Mouse (Mus musculus): Measurements from ENCODE around the gene Gm3676. TPM values are rescaled to one million over a fixed set of nuclear protein-coding genes. Genes with fewer than 3 reads are reported as not detected.
"Not testable (repeated sequence)": the region's sequence is repeated elsewhere in the genome, so short reads cannot be mapped to it uniquely, and the experiment has no call there.

The Gm3676 gene
- polyA plus RNA-seq (2015; fragmentation: Nextera tagmentation; extraction: Ambion mirVana), result not detected in 2 replicates

- WGBS, result no CpG with 5 or more reads among the region's 1 CpGs
- not testable (repeated sequence) for H3K4me3 ChIP-seq (ENCODE audit: low read depth, low read length); H3K36me3 ChIP-seq (ENCODE audit: control insufficient read depth, insufficient read depth); H3K27ac ChIP-seq (ENCODE audit: low read depth, low read length); H3K4me2 ChIP-seq (replicated peaks; ENCODE audit: low read depth); H3K4me1 ChIP-seq (replicated peaks; ENCODE audit: control insufficient read depth, insufficient read depth, low read length); H3K9ac ChIP-seq (ENCODE audit: low read depth, low read length); H3K9me3 ChIP-seq (ENCODE audit: control insufficient read depth); ATAC-seq; H3K27me3 ChIP-seq (replicated peaks; ENCODE audit: control insufficient read depth, insufficient read depth, low read length)
Observed at GRCm38 (mm10) chr14:41646387-41646786, at the start of gene Gm3676. Gm3676 (minus strand) TSS chr14:41646487.

GRCm38 (mm10) chr14:41648176-41648575 lies 1.9 kb upstream of the Gm3676 start:
- H3K36me3 ChIP-seq (ENCODE audit: control insufficient read depth, insufficient read depth); H3K4me2 ChIP-seq (replicated peaks; ENCODE audit: low read depth); H3K27me3 ChIP-seq (replicated peaks; ENCODE audit: control insufficient read depth, insufficient read depth, low read length); H3K9ac ChIP-seq (ENCODE audit: low read depth, low read length); H3K27ac ChIP-seq (ENCODE audit: low read depth, low read length); H3K4me1 ChIP-seq (replicated peaks; ENCODE audit: control insufficient read depth, insufficient read depth, low read length); H3K9me3 ChIP-seq (ENCODE audit: control insufficient read depth); H3K4me3 ChIP-seq (ENCODE audit: low read depth, low read length); ATAC-seq: not testable (repeated sequence)
- WGBS, result 83% methylated on average over 2 of the region's 2 CpGs

GRCm38 (mm10) chr14:41630144-41630543 lies 16.1 kb downstream of the Gm3676 start:
- WGBS, result 90% methylated on average over 9 of the region's 11 CpGs
- not testable (repeated sequence) for ATAC-seq

GRCm38 (mm10) chr14:41624512-41624911 lies 21.8 kb downstream of the Gm3676 start, which contains the start of gene Gm3072:
Gm3072 (minus strand) TSS chr14:41624612.
- H3K4me1 ChIP-seq (replicated peaks; ENCODE audit: control insufficient read depth, insufficient read depth, low read length); H3K9me3 ChIP-seq (ENCODE audit: control insufficient read depth); H3K4me3 ChIP-seq (ENCODE audit: low read depth, low read length); H3K9ac ChIP-seq (ENCODE audit: low read depth, low read length); ATAC-seq; H3K27ac ChIP-seq (ENCODE audit: low read depth, low read length); H3K27me3 ChIP-seq (replicated peaks; ENCODE audit: control insufficient read depth, insufficient read depth, low read length); H3K4me2 ChIP-seq (replicated peaks; ENCODE audit: low read depth); H3K36me3 ChIP-seq (ENCODE audit: control insufficient read depth, insufficient read depth): not testable (repeated sequence)
- WGBS, result 76% methylated on average over 1 of the region's 2 CpGs

More at GRCm38 (mm10) chr14:41630144-41630543, 16.1 kb downstream of the Gm3676 start:
- not testable (repeated sequence) for H3K36me3 ChIP-seq (ENCODE audit: control insufficient read depth, insufficient read depth); H3K4me3 ChIP-seq (ENCODE audit: low read depth, low read length); H3K27ac ChIP-seq (ENCODE audit: low read depth, low read length); H3K9ac ChIP-seq (ENCODE audit: low read depth, low read length); H3K4me2 ChIP-seq (replicated peaks; ENCODE audit: low read depth); H3K27me3 ChIP-seq (replicated peaks; ENCODE audit: control insufficient read depth, insufficient read depth, low read length); H3K4me1 ChIP-seq (replicated peaks; ENCODE audit: control insufficient read depth, insufficient read depth, low read length); H3K9me3 ChIP-seq (ENCODE audit: control insufficient read depth)

GRCm38 (mm10) chr14:41622535-41622934 lies 23.8 kb downstream of the Gm3676 start:
- H3K27ac ChIP-seq (ENCODE audit: low read depth, low read length); H3K36me3 ChIP-seq (ENCODE audit: control insufficient read depth, insufficient read depth); H3K27me3 ChIP-seq (replicated peaks; ENCODE audit: control insufficient read depth, insufficient read depth, low read length); H3K9me3 ChIP-seq (ENCODE audit: control insufficient read depth); ATAC-seq; H3K4me3 ChIP-seq (ENCODE audit: low read depth, low read length); H3K4me2 ChIP-seq (replicated peaks; ENCODE audit: low read depth); H3K9ac ChIP-seq (ENCODE audit: low read depth, low read length); H3K4me1 ChIP-seq (replicated peaks; ENCODE audit: control insufficient read depth, insufficient read depth, low read length): not testable (repeated sequence)
- 90% methylated on average over 4 of the region's 5 CpGs for WGBS

- H3K4me1 ChIP-seq (replicated peaks; ENCODE audit: control insufficient read depth, insufficient read depth, low read length); H3K27ac ChIP-seq (ENCODE audit: low read depth, low read length); H3K9ac ChIP-seq (ENCODE audit: low read depth, low read length); H3K27me3 ChIP-seq (replicated peaks; ENCODE audit: control insufficient read depth, insufficient read depth, low read length); H3K36me3 ChIP-seq (ENCODE audit: control insufficient read depth, insufficient read depth); H3K4me2 ChIP-seq (replicated peaks; ENCODE audit: low read depth); ATAC-seq; H3K4me3 ChIP-seq (ENCODE audit: low read depth, low read length); H3K9me3 ChIP-seq (ENCODE audit: control insufficient read depth): not testable (repeated sequence)
- WGBS, result 86% methylated on average over 1 of the region's 1 CpGs
Observed at GRCm38 (mm10) chr14:41610690-41611089, 35.6 kb downstream of the Gm3676 start.

GRCm38 (mm10) chr14:41600935-41601334 lies 45.4 kb downstream of the Gm3676 start:
- not testable (repeated sequence) for H3K4me2 ChIP-seq (replicated peaks; ENCODE audit: low read depth); H3K4me3 ChIP-seq (ENCODE audit: low read depth, low read length); ATAC-seq; H3K9ac ChIP-seq (ENCODE audit: low read depth, low read length); H3K36me3 ChIP-seq (ENCODE audit: control insufficient read depth, insufficient read depth); H3K27me3 ChIP-seq (replicated peaks; ENCODE audit: control insufficient read depth, insufficient read depth, low read length); H3K4me1 ChIP-seq (replicated peaks; ENCODE audit: control insufficient read depth, insufficient read depth, low read length); H3K27ac ChIP-seq (ENCODE audit: low read depth, low read length); H3K9me3 ChIP-seq (ENCODE audit: control insufficient read depth)
- WGBS, result 93% methylated on average over 15 of the region's 15 CpGs

Other genes starting within 250 kb of the Gm3676 start
- not detected in 2 replicates for gene Gm6482, start 238.2 kb downstream of the Gm3676 start, polyA plus RNA-seq (2015; fragmentation: Nextera tagmentation; extraction: Ambion mirVana)
- not detected in 2 replicates for gene Gm7954, start 193.0 kb downstream of the Gm3676 start, polyA plus RNA-seq (2015; fragmentation: Nextera tagmentation; extraction: Ambion mirVana)
- gene Gm3486, start 157.0 kb downstream of the Gm3676 start, polyA plus RNA-seq (2015; fragmentation: Nextera tagmentation; extraction: Ambion mirVana), result not detected in 2 replicates
- not detected in 2 replicates for gene Gm7970, start 90.9 kb downstream of the Gm3676 start, polyA plus RNA-seq (2015; fragmentation: Nextera tagmentation; extraction: Ambion mirVana)
- gene 1700049E17Rik2, start 73.3 kb downstream of the Gm3676 start, polyA plus RNA-seq (2015; fragmentation: Nextera tagmentation; extraction: Ambion mirVana), result not detected in 2 replicates
- not detected in 2 replicates for gene Gm3072, start 21.9 kb downstream of the Gm3676 start, polyA plus RNA-seq (2015; fragmentation: Nextera tagmentation; extraction: Ambion mirVana)
- gene Gm8068, start 55.4 kb upstream of the Gm3676 start, polyA plus RNA-seq (2015; fragmentation: Nextera tagmentation; extraction: Ambion mirVana), result not detected in 2 replicates
- not detected in 2 replicates for gene Gm7929, start 104.1 kb upstream of the Gm3676 start, polyA plus RNA-seq (2015; fragmentation: Nextera tagmentation; extraction: Ambion mirVana)
- gene Gm47189, start 126.0 kb upstream of the Gm3676 start, polyA plus RNA-seq (2015; fragmentation: Nextera tagmentation; extraction: Ambion mirVana), result not detected in 2 replicates